Mouse (Mus musculus) forebrain, embryonic 16.5 days (tissue): ENCODE measurements around the gene Tcirg1. TPM values are rescaled to one million over a fixed set of nuclear protein-coding genes. Genes with fewer than 3 reads are reported as not detected.

Source experiments
- ATAC-seq: fragments of 200-750 bp; cut with Nextera tagmentation; 2 replicates; pipeline ENCODE4 v1.8.0; 2017; ENCODE audit warnings: mild to moderate bottlenecking, moderate library complexity
- H3K27ac ChIP-seq: fragments of 300-500 bp; sonication (generic); 2 replicates; pipeline ENCODE4 v1.5.1; 2014; ENCODE audit warnings: low read length, control low read depth
- H3K27me3 ChIP-seq: fragments of 300-500 bp; sonication (generic); replicated peaks from 2 replicates; pipeline ENCODE4 v1.6.1; 2014; ENCODE audit warnings: low read length; ENCODE audit not compliant: control insufficient read depth, insufficient read depth
- H3K36me3 ChIP-seq: fragments of 300-500 bp; sonication (generic); 2 replicates; pipeline ENCODE4 v1.6.1; 2014; ENCODE audit not compliant: control insufficient read depth, insufficient read depth
- H3K4me1 ChIP-seq: fragments of 300-500 bp; sonication (generic); replicated peaks from 2 replicates; pipeline ENCODE4 v1.6.1; 2014; ENCODE audit warnings: low read length; ENCODE audit not compliant: control insufficient read depth, insufficient read depth
- H3K4me2 ChIP-seq: fragments of 300-500 bp; sonication (generic); 2 replicates; pipeline ENCODE4 v1.6.1; 2014; ENCODE audit warnings: mild to moderate bottlenecking, low read length, control low read depth
- H3K4me3 ChIP-seq: fragments of 300-500 bp; sonication (generic); replicated peaks from 2 replicates; pipeline ENCODE4 v1.5.1; 2014; ENCODE audit warnings: mild to moderate bottlenecking, low read length, control low read depth
- H3K9ac ChIP-seq: fragments of 300-500 bp; sonication (generic); replicated peaks from 2 replicates; pipeline ENCODE4 v1.6.1; 2014; ENCODE audit warnings: low read depth, low read length, control low read depth
- H3K9me3 ChIP-seq: fragments of 300-500 bp; sonication (generic); 2 replicates; pipeline ENCODE4 v1.6.1; 2016; ENCODE audit warnings: low read length; ENCODE audit not compliant: control insufficient read depth
- WGBS: fragments of 180-500 bp; shearing (Covaris S2); extraction: QIAGEN DNeasy Blood & Tissue Kit; methylation state at CpG from one replicate; pipeline ENCODE4 v1.1.7; 2014; 5-methylcytosine and 5-hydroxymethylcytosine counted together
- polyA plus RNA-seq: library from polyadenylated mRNA; unstranded; fragments of >200 nt; fragmentation: Nextera tagmentation; extraction: Ambion mirVana; gene quantifications from 2 replicates; pipeline ENCODE4 v1.2.1, GENCODE M21; 2015

Gene Tcirg1
- polyA plus RNA-seq, 1 experiment from 2014 or later, result 11.2 TPM

- WGBS, result under 1% methylated on average over 66 of the region's 74 CpGs
Measured at GRCm38 (mm10) chr19:3851979-3852681, 54.8 kb downstream of the Tcirg1 start.

GRCm38 (mm10) chr19:3851502-3851962 lies 55.4 kb downstream of the Tcirg1 start, which contains the start of gene Chka:
Chka (plus strand) TSS chr19:3851773.
- no peaks in the 10 kb centered on the region for H3K27me3 ChIP-seq
- peak within 1 kb of the TSS; percentile 97 for H3K27ac ChIP-seq
- peak within 1 kb of the TSS; percentile 87 for H3K9ac ChIP-seq
- H3K4me2 ChIP-seq, result peak within 1 kb of the TSS; percentile 55
- no peaks in the 10 kb centered on the region for H3K9me3 ChIP-seq
- under 1% methylated on average over 49 of the region's 54 CpGs for WGBS
- H3K36me3 ChIP-seq, result no peaks in the 10 kb centered on the region
- peak within 1 kb of the TSS; percentile 89 for H3K4me3 ChIP-seq
- peaks cover 29% of the 10 kb centered on the region for H3K4me1 ChIP-seq
- ATAC-seq, result peak; percentile 99

More at GRCm38 (mm10) chr19:3851979-3852681, 54.8 kb downstream of the Tcirg1 start:
- peak; percentile 26 for ATAC-seq
- H3K9me3 ChIP-seq, result no peaks in the 10 kb centered on the region
- H3K4me1 ChIP-seq, result peaks cover 30% of the 10 kb centered on the region
- no peaks in the 10 kb centered on the region for H3K27me3 ChIP-seq
- H3K27ac ChIP-seq, result peak overlapping the region; percentile 97
- peak overlapping the region; percentile 89 for H3K4me3 ChIP-seq
- peak overlapping the region; percentile 55 for H3K4me2 ChIP-seq
- H3K9ac ChIP-seq, result peak overlapping the region; percentile 87
- no peaks in the 10 kb centered on the region for H3K36me3 ChIP-seq

DNA sequence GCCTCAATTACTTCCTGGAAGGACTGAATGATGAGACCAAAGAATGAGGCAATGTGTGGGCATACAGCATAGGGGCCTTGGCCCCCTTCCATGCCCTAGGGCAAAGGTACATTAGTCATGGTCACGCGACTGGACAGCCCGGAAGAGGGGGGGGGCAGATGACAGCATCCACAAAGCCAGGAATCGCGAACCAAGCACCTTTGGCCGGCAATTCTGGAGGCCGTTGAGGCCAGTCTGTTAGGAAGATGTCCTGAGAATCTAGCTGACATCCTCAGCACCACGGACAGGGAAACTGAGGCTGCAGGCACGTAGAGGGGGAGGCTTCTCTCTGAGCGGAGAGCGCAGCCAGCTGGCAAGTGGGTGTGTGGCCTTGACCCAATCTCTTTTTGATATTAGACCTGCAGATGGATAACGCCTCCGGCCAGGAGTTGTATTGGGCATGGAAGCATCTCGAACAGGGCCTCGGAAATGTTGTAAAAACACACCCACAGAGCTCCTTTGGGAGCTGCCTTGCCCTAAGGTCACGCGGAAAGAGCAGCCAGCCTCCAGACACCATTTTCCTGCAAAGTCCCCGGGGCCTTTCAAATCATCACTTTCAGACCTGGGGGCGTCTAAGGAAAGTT lies 56.0 kb downstream of the Tcirg1 start:
- ATAC-seq, result no peak
- 8% methylated on average over 19 of the region's 19 CpGs for WGBS
- Histone ChIP-seq H3K9ac (peak overlapping the region; percentile 51), H3K4me3 (peak overlapping the region; percentile 89), H3K27ac (peak overlapping the region; percentile 41; the same call in 1 of the 2 replicates), H3K36me3 (no peaks in the 10 kb centered on the region), H3K27me3 (no peaks in the 10 kb centered on the region), H3K9me3 (no peaks in the 10 kb centered on the region), H3K4me1 (peaks cover 28% of the 10 kb centered on the region), H3K4me2 (peak overlapping the region; percentile 55)

- Histone ChIP-seq H3K27me3 (no peaks in the 10 kb centered on the region), H3K4me2 (no peak overlapping the region), H3K9ac (no peak overlapping the region), H3K27ac (no peak overlapping the region), H3K4me1 (peaks cover 20% of the 10 kb centered on the region), H3K36me3 (no peaks in the 10 kb centered on the region), H3K4me3 (no peak overlapping the region), H3K9me3 (no peaks in the 10 kb centered on the region)
- WGBS, result 42% methylated on average over 5 of the region's 5 CpGs
- ATAC-seq, result no peak
Measured at GRCm38 (mm10) chr19:3850076-3850475, 56.9 kb downstream of the Tcirg1 start.

DNA sequence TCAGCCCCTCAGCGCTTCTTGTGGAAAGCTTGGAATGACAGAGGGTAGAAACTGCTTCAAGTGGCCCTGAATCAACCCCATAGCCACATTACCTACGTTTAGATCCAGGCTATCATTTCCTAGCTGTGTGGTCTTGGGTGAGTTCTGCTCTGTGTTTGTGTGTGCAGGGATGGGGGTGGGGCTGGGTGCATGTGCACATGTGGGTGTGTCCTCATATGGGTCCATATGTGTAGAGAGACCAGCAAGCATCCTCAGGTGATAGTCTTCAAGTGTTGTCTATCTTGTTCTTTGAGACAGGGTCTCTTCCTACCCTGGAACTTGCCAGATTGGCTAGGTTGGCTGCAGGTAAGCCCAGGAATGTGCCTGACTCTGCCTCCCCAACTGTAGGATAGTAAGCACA lies 57.7 kb downstream of the Tcirg1 start:
- ATAC-seq, result no peak
- no peak overlapping the region for H3K4me3 ChIP-seq
- H3K9me3 ChIP-seq, result no peaks in the 10 kb centered on the region
- no peaks in the 10 kb centered on the region for H3K27me3 ChIP-seq
- H3K27ac ChIP-seq, result no peak overlapping the region
- peaks cover 19% of the 10 kb centered on the region for H3K4me1 ChIP-seq
- WGBS, result 94% methylated on average over 2 of the region's 2 CpGs
- H3K36me3 ChIP-seq, result no peaks in the 10 kb centered on the region
- no peak overlapping the region for H3K4me2 ChIP-seq
- H3K9ac ChIP-seq, result no peak overlapping the region

- no peak overlapping the region for H3K4me2 ChIP-seq
- no peak for ATAC-seq
- H3K27me3 ChIP-seq, result no peaks in the 10 kb centered on the region
- peaks cover 10% of the 10 kb centered on the region for H3K4me1 ChIP-seq
- WGBS, result 75% methylated on average over 7 of the region's 7 CpGs
- H3K9me3 ChIP-seq, result no peaks in the 10 kb centered on the region
- H3K9ac ChIP-seq, result no peak overlapping the region
- no peaks in the 10 kb centered on the region for H3K36me3 ChIP-seq
- no peak overlapping the region for H3K4me3 ChIP-seq
- H3K27ac ChIP-seq, result no peak overlapping the region
Measured at GRCm38 (mm10) chr19:3848207-3848808, 58.6 kb downstream of the Tcirg1 start.

DNA sequence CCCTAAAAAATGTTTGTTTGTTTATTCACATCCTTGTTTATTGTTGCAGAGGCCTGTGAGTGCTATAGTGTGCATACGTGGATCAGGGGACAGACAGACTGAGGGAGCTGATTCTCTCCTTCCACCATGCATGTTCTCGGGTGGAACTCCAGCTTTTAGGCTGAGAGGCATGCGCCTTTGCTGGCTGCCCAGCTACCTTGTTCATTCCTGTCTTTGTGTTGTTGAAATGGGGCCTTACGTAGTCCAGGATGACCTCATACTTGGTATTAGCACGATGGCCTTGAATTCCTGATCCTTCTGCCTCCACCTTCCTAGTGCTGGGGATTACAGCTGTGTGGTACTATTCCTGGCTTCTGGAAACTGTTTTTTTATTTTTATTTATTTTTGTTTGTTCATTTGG lies 59.2 kb downstream of the Tcirg1 start:
- 73% methylated on average over 5 of the region's 5 CpGs for WGBS
- no peak for ATAC-seq
- no peak overlapping the region for H3K27ac ChIP-seq
- no peak overlapping the region for H3K4me2 ChIP-seq
- no peaks in the 10 kb centered on the region for H3K27me3 ChIP-seq
- no peak overlapping the region for H3K4me3 ChIP-seq
- no peak overlapping the region for H3K9ac ChIP-seq
- H3K4me1 ChIP-seq, result peaks cover 6% of the 10 kb centered on the region
- no peaks in the 10 kb centered on the region for H3K36me3 ChIP-seq
- H3K9me3 ChIP-seq, result no peaks in the 10 kb centered on the region

DNA sequence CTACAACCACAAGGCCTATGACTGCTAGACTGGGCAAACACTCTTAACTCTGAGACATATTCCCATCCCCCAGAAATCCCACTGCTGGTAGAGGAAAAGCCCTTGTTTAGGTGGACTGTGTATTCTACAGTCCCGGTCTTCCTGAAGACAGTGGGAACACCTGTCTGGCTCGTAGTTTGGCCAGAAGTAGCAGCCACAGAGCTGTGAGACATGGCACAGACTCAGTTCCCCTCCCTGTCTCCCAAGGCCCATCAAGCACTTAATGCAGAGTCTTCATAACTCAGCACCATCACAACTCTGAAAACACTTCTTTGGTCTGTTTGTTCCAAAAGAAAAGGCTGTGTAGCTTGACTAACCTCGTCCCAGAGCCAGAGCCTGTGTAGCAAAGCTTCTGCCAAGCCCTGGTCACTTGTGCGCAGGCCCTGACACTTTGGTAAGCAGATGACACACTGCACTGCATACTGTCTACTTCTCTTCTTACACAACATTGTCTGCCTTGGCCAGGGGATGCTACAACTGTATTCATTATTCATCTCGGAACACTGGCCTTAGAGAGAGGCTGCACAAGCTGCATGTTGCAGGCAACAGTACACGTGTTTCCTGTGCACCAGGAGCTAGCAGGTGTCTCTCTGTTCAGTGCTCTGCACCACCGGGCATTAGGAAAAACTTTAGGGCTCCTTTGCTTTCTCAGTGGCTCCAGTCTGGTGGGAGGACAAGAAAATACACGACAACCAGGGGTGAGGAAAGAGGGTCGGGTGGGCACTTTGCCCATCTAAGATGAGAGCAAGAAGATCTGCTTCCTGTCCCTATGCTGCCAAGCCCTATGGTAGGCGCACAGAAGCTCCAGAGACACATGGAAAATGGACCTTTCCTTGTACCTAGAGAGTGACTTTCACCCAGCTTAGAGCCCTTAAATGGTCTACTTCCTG lies 60.0 kb downstream of the Tcirg1 start:
- no peak for ATAC-seq
- 87% methylated on average over 10 of the region's 10 CpGs for WGBS
- Histone ChIP-seq H3K9ac (no peak overlapping the region), H3K4me2 (no peak overlapping the region), H3K36me3 (no peaks in the 10 kb centered on the region), H3K27me3 (no peaks in the 10 kb centered on the region), H3K27ac (no peak overlapping the region), H3K9me3 (no peaks in the 10 kb centered on the region), H3K4me1 (peaks cover 6% of the 10 kb centered on the region), H3K4me3 (no peak overlapping the region)
